Mouse (Mus musculus) macrophage (primary cell): ENCODE data around the gene Dnah17. TPM values are rescaled to one million over a fixed set of nuclear protein-coding genes. Genes with fewer than 3 reads are reported as not detected.

Experiments
- H3K27ac ChIP-seq: fragments of 350-480 bp; formaldehyde crosslinking; 2 replicates; pipeline ENCODE4 v1.9.0; 2021
- H3K36me3 ChIP-seq: fragments of 350-480 bp; formaldehyde crosslinking; 2 replicates; pipeline ENCODE4 v1.9.0; 2021; ENCODE audit errors: inconsistent target
- H3K4me3 ChIP-seq: fragments of 350-480 bp; formaldehyde crosslinking; 2 replicates; pipeline ENCODE4 v1.9.0; 2021; ENCODE audit errors: inconsistent target
- H3K79me2 ChIP-seq: fragments of 350-480 bp; formaldehyde crosslinking; 2 replicates; pipeline ENCODE4 v1.9.0; 2021; ENCODE audit errors: inconsistent target
- WGBS: methylation state at CpG from one replicate; pipeline ENCODE4 v1.1.7; 2026; ENCODE audit warnings: inconsistent platforms; ENCODE audit not compliant: missing documents; 5-methylcytosine and 5-hydroxymethylcytosine counted together
- polyA plus RNA-seq: library from polyadenylated mRNA; stranded (reverse); fragments of 250-400 nt; gene quantifications from 3 replicates; pipeline ENCODE4 v1.2.4, GENCODE M21; 2018; ENCODE audit warnings: inconsistent platforms

Dnah17 gene
- polyA plus RNA-seq, 1 experiment from 2014 or later, result 0.16 TPM

DNA sequence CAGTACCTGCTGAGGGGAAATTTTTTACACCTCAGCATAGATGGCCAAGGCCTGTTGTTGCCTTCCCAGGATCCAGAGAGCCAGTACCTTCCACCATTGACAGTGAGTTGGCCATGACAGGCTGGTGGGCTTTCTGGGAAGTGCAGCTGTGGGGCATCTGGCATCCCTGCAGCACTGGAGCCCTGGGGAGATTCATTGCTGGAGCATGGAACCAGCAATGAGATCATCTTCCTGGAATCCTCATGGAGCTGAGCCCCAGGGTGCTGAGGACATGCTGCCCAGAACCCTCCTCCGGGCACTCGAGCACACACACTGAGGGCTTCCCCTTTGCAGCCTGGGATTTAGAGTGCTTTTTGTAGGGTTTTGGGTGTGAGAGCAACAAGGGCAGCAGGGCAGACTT, 135.2 kb downstream of the Dnah17 start:
- Histone ChIP-seq H3K4me3 (no peak overlapping the region), H3K36me3 (peaks cover 18% of the 10 kb centered on the region; the same call in 1 of the 2 replicates), H3K79me2 (peaks cover 96% of the 10 kb centered on the region), H3K27ac (peak overlapping the region; percentile 27)
- WGBS, result 51% methylated on average over 2 of the region's 2 CpGs

DNA sequence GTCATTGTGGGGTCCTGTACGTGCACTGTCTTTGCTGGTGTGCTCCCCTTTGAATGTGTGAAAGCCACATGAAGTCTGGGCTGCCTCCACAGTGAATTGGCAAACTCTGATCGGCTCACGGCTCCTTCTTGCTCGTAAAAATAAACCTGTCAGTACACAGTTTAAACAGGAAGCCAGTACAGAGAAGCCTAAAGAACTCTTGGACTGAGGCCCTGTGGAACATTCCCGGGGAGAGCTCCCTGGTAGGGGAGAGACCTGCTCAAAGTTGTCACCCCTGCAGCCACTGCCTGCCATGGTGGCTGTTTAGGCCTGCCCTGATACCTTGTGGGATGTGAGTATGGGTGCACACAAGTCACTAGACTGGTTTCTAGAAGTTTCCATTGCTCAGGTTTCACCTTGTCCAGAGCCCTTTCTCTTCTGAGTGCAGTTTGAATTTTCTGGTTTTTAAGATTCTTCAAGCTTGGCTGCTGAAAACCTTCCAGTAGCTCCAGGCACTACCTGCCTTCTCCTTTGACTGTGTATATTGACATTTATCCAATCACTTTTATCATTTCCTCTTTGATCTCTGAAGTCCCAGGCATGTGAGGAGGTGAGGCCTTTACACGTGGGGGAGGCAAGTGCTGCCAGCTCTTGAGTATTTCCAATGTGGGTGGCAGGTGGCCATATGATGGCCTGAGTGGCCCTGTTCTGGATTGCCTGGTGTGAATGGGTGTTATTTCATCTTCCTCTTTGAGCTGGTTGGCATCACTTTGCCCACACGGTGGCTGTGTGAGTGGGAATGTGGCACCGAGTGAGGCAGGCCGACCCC, 136.0 kb downstream of the Dnah17 start:
- Histone ChIP-seq H3K36me3 (peaks cover 14% of the 10 kb centered on the region; the same call in 1 of the 2 replicates), H3K4me3 (no peak overlapping the region), H3K79me2 (peaks cover 96% of the 10 kb centered on the region), H3K27ac (peak overlapping the region; percentile 84)
- WGBS, result 41% methylated on average over 9 of the region's 9 CpGs

DNA sequence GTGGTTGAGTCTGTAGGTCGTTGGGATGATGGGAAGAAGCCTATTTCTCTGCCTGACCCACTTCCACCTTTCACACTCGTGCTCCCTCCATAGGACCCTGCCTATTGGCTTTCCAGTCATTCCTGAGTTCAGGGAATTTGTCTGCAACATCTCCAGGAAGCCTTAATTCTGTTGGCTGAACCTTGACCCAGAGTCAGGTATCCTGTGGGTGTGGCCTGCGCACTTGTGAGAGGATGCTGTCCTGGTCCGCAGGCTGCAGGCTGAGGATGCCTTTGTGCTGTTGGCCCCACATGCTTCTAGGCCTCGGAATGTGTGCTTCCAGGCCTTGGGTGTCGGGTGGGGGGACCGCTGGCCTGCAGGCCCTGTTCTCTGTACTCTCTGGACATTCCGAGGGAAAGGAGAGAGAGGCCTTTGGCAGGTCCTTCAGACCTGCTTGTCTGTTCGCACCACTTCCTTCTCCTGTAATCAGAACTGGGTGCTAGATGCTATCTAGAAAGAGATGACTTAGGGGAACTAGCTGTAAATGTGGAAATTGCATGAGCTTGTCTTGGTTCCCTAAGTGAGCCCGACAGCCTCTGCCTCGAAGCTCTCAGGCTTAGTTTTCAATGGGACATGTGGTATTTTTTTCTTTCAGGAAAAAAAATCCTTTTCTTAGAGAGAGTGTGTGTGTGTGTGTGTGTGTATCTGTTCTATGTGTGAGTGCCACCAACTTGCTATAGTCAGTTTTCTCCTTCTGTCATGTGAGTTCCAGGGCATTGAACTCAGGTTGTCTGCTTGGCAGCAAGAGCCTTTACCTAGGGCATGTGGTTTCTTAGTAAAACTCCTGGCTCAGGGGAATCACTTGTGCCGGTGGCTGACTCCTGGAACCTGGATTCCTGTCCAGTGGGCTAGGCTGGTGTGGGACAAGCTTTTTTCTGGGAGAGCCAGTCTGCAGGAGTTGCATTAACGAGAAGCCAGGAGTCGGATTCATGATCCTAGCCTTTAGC, 137.0 kb downstream of the Dnah17 start:
- H3K36me3 ChIP-seq, result 0 out of 2 replicates have a peak, but pooled peaks cover 4% of the 10 kb centered on the region
- peaks cover 96% of the 10 kb centered on the region for H3K79me2 ChIP-seq
- peak overlapping the region; percentile 84 for H3K27ac ChIP-seq
- no peak overlapping the region for H3K4me3 ChIP-seq
- WGBS, result 46% methylated on average over 14 of the region's 14 CpGs

DNA sequence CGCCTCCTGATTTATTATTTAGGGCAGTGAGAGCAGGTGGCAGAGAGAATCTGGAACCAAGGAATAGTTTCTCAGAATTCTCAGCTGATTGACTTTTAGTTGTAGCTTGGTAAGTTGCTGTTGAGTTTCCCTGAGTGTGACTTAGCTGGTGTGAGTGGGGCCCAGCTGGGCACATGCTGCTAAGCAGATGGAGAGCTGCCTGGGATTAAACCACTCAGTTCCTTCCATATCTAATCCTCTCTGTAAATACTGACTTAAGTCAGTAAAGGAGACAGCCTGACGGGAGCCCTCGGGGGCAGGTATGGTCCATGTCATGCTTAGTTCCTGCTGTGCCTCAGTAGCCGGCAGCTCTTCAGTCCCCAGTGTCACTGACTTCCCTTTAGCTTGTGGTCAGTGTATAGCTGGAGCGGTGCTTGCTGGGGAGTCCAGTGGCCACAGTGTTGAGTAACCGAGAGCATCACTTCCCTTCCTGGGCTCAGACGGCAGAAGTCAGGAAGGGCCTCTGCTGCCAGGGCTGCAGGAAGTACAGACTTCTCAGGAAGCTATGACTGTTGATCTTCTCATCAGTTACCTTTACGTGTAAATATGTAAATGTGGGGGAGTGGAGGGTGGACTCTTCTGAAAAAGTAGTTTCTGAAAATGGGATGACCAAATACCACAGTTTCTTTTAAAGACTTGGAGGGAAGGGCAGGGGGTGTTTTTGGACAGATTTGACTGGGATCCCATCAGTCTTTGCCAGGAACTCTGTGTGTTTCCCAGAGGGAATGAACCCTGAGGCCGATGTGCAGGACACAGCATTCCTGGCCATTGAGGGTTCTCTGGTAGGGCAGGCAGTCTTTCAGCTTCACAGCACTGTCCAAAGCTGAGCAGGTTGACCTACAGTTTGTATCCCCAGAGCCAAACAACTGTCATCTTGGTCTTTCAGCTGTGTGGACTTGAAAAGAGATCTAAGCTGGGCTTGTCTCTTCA, 138.6 kb downstream of the Dnah17 start:
- WGBS, result 13% methylated on average over 9 of the region's 9 CpGs
- H3K4me3 ChIP-seq, result no peak overlapping the region
- H3K27ac ChIP-seq, result peak overlapping the region; percentile 84

DNA sequence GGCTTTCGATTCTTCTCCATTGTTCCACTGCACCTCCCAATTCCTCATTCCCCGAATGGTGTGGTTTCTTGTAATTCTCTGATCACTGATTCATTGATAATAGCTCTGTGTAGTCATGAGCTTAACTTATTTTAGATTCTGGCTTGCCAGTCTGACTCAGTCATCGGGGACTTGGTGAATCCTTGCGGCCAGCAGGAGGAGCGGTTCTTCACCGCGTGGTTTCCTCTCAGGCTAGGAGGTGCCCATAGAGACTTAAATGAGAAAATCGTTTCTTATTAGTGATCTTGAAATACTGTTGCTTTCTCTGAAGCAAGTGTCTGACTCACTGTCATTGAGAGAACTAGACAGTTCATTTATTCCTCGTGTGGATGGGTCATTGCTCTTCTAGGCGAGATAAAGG, 140.5 kb downstream of the Dnah17 start:
- WGBS, result 3% methylated on average over 10 of the region's 10 CpGs
- Histone ChIP-seq H3K4me3 (no peak overlapping the region; the same call in 1 of the 2 replicates), H3K27ac (peak overlapping the region; percentile 84), H3K79me2 (peaks cover 75% of the 10 kb centered on the region), H3K36me3 (no peaks in the 10 kb centered on the region)

More for the DNA sequence above, 138.6 kb downstream of the Dnah17 start:
- no peaks in the 10 kb centered on the region for H3K36me3 ChIP-seq
- H3K79me2 ChIP-seq, result peaks cover 93% of the 10 kb centered on the region

DNA sequence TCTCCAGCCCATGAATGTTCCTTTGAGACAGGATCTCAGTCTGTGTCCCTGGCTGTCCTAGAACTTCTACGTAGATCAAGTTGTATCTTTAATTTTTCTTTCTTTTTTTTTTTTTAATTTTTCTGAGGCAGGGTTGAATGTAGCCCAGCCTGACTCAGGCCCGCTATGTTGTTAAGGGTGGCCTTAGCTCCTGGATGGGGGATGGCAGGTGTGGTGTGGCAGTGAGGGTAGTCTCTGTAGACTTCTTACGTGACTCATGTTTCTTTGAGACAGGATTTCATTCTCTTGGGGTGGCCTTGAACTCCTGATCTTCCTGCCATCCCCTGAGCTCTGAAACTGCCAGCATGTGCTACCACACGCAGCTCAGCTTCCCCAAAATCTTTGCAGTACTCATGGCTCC, 141.2 kb downstream of the Dnah17 start:
- Histone ChIP-seq H3K79me2 (peaks cover 68% of the 10 kb centered on the region), H3K36me3 (no peaks in the 10 kb centered on the region), H3K4me3 (no peak overlapping the region), H3K27ac (peak overlapping the region; percentile 84)
- WGBS, result 58% methylated on average over 4 of the region's 4 CpGs

DNA sequence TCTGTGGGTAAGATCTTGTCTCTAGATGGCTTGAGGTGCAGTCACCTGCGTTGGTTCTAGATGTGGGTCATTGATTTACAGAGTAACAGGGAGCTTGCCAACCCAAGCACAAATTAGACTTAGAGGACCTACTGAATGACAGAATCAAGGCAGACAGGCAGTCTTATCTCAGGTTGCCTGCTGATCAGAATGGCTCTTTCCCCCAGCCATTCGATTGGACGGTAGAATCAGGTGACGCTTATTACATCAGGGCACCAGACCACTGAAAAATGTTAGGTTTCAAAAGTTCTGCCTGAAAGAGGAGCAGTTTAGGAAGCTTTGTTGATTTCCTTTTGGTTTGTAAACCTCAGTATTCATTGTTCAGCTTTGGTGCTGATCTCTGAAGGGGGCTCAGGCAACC, 142.5 kb downstream of the Dnah17 start:
- peak overlapping the region; percentile 49 for H3K4me3 ChIP-seq
- WGBS, result 52% methylated on average over 4 of the region's 4 CpGs

DNA sequence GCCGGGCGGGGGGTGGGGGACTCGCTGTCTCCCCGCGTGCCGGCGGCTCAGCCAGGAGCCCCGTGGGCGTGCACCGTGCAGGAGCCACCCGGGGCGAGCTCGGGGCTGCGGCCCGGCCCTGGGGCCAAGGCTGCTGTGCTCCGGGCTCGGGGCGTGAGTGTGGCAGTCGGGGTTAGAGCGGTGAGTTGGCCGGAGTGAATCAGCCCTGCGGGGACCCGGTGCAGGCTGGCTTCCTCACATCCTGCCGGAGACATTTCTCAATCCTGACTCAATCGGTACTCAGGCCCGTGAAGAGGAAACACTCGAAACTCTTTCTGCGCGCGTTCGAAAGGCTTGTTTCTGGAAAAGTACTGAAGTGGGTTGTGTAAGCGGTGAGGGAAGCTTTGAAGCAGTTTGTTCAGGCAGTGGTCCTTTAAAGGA, 143.4 kb downstream of the Dnah17 start:
- Histone ChIP-seq H3K36me3 (no peaks in the 10 kb centered on the region), H3K4me3 (peak overlapping the region; percentile 49), H3K79me2 (peaks cover 46% of the 10 kb centered on the region), H3K27ac (peak overlapping the region; percentile 84)
- WGBS, result under 1% methylated on average over 32 of the region's 32 CpGs

More for the DNA sequence above, 142.5 kb downstream of the Dnah17 start:
- Histone ChIP-seq H3K27ac (peak overlapping the region; percentile 84), H3K36me3 (no peaks in the 10 kb centered on the region), H3K79me2 (peaks cover 55% of the 10 kb centered on the region)

DNA sequence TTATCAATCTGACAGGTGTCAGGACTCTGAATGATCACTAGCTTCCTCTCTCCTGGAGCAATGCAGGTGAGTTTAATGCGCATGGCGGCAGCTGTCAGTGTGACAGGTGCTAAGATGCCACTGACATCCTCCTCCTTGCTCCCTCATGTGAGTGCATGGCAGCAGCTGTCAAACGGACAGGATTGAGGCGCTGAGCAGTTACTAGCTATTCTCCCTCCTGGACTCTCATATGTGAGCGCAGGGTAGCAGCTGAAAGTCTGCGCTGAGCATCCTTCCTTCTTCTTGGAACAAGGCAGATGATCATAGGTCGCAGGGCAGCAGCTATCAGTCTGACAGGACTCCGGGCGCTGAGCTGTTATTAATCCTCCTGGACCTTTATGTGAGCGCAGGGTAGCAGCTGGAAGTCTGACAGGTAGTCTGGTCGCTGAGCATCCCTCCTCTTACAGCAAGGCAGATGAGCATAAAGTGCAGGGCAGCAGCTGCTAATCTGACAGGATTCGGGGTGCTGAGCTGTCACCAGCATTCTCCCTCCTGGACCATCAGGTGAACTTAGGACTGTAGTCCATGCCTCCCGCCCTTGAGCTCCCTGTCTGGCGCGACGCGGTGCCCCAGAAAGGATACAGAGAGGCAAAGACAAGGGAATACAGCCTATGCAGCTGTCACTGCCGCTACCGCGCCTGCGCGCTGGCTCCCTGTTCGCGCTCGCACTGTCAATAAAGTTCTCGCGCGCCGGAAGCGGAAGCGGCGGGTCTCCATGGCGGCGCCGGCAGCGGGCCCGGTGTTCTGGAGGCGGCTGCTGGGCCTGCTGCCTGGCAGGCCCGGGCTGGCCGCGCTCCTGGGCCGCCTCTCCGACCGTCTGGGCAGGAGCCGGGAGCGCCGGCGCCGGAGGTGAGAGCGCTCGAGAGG, 144.1 kb downstream of the Dnah17 start, which contains the start of gene Pgs1:
Pgs1 (plus strand) TSS at position 167 of the 906 bp plus-strand sequence.
- 8% methylated on average over 51 of the region's 51 CpGs for WGBS
- H3K4me3 ChIP-seq, result peak within 1 kb of the TSS; percentile 49
- H3K36me3 ChIP-seq, result no peaks in the 10 kb centered on the region
- peaks cover 43% of the 10 kb centered on the region for H3K79me2 ChIP-seq
- H3K27ac ChIP-seq, result peak within 1 kb of the TSS; percentile 84

DNA sequence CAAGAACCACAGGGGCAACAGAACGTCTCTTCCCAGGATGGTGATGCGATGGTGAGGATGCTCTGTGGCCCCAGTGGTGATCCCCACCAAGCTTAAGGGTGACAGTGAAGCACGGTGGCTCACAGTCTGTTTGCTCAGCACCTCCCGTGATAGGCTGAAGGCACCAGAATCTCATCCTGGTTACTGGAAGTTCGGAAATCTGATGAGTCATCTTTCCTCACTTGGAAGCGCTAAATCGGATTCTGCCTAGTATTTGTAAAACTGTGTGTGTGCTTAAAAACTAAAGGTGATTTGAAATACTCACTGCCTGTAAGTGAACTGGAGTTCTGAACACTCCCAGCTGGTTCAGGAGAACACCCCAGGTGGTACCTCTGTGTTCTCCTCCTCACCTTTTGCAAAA, 146.7 kb downstream of the Dnah17 start:
- H3K79me2 ChIP-seq, result peaks cover 17% of the 10 kb centered on the region
- no peak overlapping the region for H3K27ac ChIP-seq
- WGBS, result 97% methylated on average over 7 of the region's 7 CpGs
- no peak overlapping the region for H3K4me3 ChIP-seq
- no peaks in the 10 kb centered on the region for H3K36me3 ChIP-seq

DNA sequence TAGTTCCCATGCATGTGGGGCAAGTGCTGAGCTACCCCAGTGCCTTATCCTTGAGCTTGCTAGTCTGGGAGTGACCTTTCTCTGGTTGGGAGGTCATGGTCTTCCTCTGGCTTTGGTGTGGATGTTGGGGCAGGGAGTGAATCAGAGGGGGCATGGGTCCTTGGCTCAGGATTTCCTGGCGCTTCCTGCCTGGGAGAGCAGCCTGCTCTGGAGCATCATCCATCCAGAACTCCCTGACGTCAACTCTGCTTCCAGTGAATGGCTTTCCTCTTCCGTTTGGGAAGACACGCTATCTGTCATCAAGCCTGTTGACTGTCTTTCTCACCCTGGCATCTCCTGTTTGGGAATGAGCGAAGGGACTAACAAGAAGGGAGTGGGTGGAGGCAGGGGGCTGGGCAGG, 148.0 kb downstream of the Dnah17 start:
- H3K79me2 ChIP-seq, result peaks cover 3% of the 10 kb centered on the region
- 94% methylated on average over 5 of the region's 5 CpGs for WGBS
- no peak overlapping the region for H3K27ac ChIP-seq
- H3K36me3 ChIP-seq, result no peaks in the 10 kb centered on the region
- H3K4me3 ChIP-seq, result no peak overlapping the region

DNA sequence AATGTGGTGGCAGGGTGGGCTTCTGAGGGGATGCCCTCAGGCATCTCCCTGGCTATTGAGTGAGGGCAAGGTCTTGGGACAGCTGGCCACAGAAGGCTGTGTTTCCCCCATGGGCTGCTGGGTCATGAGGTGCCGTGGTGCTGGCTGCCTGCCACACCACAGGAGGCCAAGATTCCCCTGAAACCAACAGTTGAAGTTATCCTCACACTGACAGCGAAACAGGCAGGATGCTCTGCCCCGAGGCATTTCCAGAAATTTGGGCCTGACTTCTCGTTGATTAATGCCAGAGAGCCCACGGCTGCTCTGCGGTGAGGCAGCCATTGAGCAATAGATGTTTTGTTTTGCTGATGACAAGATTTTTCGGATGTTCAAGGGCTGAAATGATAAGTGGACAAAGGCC, 151.0 kb downstream of the Dnah17 start:
- 4% methylated on average over 7 of the region's 7 CpGs for WGBS

More for the DNA sequence above, 151.0 kb downstream of the Dnah17 start:
- Histone ChIP-seq H3K27ac (no peak overlapping the region), H3K79me2 (no peaks in the 10 kb centered on the region), H3K4me3 (no peak overlapping the region), H3K36me3 (no peaks in the 10 kb centered on the region)
